Mouse (Mus musculus) cerebellum, adult 18-20 months (tissue): ENCODE measurements at regions not wholly inside any gene's neighbourhood (a gene's known extent, or its start where the extent isn't known, plus 50 kb on each side); places are given as distances from the start of the nearest gene placed in this dataset.
"Not testable (repeated sequence)": the region's sequence is repeated elsewhere in the genome, so short reads cannot be mapped to it uniquely, and the experiment has no call there.

Experiments
- DNase-seq, 2 experiments: peaks; one replicate each; pipeline ENCODE4 v3.0.0; 2021

GRCm38 (mm10) chr10:20891426-20891825, 60.9 kb upstream of the Ahi1 start:
- DNase-seq: no peak

- DNase-seq: no peak
These were observed 68.7 kb upstream of the Ahi1 start for GRCm38 (mm10) chr10:20883618-20884017.

DNA sequence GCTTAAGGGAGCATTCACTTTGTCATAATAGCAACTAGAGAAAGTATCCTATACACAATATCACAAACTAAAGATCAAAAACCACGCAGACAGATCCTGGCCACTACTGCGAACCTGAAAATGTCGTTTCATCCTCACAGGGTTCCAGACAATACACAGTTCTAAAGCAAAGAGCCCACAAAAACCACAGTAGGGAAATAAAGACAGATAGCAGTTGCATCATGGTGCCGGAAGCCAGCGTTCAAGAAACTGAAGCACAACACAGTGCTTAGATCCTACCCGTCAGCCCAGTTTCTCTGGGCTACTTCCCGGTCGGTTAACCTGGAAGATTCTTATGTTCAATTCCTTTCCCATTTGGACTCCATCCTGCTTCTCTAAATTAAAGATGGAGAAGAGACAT, 69.7 kb upstream of the Ahi1 start:
- DNase-seq: no peak

DNA sequence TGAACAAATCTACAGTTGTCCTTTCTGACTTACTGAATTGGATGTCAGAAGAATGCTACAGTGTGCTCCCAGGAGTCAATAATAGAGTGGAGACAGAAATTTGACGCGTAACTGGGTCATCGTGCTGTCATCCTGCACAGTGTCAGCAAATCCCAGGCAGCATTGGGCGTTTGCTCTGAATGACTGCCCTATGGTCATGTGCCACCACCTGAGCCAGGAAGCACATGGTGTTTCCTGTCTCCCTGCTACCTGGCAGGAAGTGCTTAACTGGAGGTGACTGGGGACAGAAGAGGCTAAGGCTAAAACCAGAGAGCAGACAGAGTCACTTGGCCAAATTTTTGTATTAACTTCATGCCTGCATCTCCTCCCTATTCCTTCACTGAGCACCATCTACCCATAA, 72.1 kb upstream of the Ahi1 start:
- DNase-seq: no peak

- no peak for DNase-seq
These were observed 72.9 kb upstream of the Ahi1 start for GRCm38 (mm10) chr10:20879482-20879881.

DNA sequence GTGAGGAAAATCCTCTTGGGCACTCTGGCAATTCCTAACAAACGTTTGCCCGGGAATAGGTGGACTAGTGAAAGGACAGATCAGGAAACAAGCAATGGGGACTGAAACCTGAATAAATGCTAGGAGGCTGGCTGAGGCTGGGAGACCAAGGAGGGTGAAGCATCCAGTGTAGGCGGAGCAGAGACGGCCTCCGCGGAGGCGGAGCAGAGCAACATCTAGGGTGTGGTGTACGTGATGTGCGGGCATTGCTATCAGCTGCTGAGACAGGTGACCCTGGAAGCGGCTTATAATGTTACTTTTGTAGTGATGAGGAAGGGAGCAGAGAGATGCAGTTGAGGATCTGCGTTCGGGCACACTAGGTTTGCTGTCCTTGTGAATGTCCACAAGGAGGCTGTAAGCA, 85.3 kb upstream of the Ahi1 start:
- DNase-seq: no peak

DNA sequence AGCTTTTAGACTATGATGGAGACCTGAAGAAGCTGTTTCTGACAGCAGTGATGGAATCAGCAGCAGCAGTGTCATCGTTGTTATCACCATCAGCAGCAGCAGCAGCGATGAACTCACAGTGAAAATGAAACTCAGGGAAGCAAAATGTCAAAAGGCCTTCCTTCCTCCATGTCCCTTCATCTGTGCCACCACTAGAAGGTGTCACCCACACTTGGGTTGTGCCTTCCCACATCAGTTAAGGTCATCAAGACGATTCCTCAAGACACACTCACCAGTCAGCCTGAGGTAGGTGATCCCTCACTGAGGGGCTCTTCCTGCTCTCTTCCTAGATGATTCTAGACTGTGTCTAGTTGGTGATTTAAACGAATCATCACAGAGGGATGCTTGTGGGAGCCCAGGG, 87.3 kb upstream of the Ahi1 start:
- DNase-seq: no peak

DNA sequence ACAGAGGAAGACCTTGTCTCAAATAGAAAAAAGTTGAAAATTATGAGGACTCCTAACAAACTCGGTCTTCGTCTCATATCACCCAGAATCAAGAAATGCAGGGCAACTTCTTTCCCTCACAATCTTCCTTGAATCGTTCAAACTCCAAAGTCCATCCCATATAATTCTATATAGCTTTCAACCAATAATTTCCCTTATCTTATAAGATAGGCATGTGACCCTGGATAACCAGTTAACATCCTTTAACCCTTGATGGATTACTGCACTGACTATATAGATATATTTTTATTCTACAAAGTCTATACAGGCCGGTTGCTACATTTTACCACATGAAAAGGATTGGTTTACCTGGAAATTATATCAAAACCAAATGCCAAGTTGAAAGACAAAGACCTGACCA, 94.9 kb upstream of the Ahi1 start:
- no peak for DNase-seq

DNA sequence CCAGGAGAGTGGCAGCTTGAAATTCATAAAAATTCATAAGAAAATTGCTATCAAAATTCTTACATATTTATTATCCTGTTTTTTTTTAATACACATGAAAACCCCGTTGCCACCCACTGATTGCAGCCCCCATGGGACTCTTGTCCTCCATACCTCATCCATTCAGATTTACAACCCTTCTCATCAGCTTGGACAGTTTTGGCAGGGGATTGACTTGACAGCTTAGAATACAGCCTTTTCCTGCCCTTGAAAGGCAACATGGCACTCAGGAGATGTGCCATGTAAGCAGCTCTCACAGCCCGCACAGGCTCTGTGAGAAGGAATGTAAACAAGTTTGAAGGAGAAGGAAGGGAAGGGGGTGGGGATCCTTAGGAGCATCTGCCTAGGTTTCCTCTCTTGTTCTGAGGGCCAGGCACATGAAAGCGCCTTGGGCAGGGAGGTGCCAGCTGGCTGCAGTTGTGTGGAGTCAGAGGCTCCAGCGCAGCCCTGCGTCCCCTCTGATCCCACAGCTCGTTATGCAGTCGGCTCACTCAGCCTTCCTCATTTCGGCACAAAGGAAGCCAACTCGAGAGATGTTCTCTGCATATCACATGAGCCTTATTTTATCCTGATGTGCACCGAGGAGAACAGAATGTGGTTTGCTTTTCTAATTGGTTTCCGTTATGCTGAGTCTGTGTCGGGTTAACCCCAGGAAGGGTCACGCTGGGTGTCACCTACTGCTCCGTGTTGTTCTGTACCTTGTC, 97.6 kb upstream of the Ahi1 start:
- DNase-seq: peak; percentile 6 to 15

DNA sequence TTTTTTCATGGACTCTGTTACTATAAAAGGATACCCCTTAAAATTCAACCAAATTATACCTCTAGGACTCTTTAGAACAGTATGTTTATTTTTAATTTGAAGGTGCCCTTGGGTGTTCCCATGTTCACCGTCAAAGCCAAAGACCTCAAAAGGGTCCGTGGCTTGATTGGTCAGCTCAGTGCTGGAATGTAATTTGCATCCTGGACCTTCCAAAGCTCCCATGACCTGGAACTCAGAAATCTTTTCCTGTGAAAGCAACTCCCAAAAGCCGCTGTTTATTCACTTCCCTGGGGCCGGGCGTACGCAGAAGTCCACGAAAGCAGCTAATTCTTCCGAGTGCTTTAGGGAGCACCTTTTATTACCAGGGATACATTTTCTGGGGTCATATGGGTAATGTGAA, 105.1 kb upstream of the Ahi1 start:
- no peak for DNase-seq

- DNase-seq: no peak
These were observed 109.1 kb upstream of the Ahi1 start for GRCm38 (mm10) chr10:20843277-20843676.

GRCm38 (mm10) chr10:20842131-20842530, 110.2 kb upstream of the Ahi1 start:
- DNase-seq: no peak

DNA sequence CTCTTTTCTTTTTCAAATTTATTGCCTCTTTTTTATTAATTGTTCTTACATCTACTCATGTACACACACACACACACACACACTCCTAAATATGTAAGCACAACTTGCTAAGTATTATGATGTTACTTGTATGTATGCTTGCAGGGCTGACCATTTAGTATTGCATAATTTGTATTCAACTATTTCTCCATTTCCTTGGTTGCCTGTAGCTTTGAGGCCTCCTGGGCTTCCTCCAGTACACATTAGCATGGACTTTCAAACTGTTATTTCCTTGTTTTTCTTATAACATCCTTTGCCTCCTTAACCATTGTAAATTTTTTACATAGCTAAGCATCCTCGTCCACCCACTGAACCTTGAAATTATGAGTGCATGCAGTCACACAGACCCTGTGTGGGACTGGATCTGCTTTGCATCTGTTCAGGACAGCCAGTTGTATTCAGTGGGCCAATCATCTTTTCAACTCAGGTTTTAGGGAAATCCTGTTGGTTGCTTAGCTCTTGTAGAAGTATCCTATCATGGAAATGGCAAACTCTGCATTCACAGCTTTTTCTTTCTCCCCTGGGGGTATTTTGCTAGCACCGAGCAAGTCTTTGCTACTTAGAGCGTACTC, 110.8 kb upstream of the Ahi1 start:
- no peak for DNase-seq

DNA sequence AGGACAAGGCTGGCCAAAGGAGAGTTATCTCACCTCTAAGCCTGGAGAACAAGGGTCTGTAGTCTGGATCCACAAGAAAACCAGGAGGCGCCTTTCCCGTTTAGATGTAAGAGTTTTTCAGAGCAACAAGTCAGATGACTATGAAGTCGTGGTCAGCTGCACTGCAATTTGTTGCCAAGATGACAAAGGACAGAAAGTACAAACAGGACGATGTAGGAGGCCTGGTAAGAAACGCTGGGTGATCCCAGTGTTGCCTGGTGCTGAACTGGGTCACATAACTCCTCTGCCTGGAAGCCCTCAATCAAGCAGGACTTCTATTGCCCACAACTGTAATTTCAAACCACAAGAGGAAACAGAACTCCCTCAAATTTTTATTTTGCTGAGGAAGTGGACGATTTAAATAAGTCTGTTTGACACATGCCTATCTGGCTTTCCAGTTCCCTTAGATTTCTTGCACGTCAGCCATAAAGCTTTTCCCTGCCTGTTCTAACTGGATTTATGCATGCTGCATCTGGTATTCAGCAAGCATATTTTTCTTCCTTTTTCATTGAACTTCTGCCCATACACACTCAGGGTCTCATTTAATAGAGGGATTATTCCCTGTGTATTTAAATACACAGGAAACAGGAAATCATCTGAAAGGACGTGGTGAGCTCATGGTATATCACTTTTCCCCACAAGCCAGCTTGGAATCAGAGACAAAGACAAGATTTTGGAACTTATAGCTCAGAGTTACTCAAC, 113.5 kb upstream of the Ahi1 start:
- no peak for DNase-seq

- DNase-seq: not testable (repeated sequence)
These were observed 111.9 kb upstream of the Pde7b start for GRCm38 (mm10) chr10:20836816-20837215.

DNA sequence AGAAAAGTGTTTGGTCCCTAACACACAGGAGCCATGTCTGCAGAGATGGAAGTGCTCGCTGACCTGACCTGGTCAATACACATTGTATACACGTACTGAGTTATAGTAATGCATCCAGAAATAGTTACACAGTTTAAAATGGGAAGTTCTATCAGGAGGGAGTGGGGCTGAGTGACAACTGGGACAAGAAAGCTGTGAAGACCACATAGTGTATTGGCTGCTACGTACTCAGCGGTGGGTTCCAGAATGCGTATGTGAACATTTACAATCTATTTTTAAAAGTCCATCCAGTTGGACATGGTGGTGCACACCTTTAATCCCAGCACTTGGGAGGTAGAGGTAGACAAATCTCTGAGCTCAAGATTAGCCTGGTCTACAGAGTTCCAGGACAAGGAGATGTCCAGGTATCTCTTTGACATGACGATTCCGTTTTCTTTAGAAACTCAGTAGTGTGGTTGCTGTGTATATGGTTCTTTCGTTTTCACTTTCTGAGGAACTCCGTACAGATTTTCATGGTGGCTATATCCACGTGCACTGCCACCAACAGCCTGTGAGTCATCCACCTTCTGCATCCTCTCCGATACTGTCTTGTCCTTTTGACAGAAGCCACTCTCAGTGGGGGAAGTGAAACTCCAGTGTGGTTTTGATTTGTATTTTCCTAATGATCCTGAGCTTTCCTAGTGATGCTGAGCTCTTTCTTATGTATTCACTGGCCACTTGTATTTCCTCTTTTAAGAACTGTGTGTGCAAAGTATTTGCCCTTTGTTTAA, 110.1 kb upstream of the Pde7b start:
- DNase-seq: no peak

DNA sequence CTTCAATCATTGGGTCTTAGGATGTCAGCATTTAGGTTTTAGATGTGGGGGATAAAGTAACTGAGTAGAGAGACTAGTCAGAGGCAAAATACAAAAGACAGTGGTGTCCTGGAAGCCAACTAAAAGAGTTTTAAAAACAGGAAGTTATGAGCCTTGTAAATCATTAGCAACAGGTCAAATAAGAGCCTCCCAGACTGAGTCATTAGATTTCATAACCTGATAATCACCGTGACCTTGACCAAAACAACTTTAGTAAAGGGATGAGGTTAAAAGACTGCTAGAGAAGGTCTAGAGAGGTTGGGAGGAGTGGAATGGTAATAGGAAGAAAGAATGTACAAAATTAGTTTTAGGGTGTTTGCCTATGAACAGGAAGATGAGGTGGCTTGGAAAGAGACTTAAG, 103.4 kb upstream of the Pde7b start:
- DNase-seq: no peak

- DNase-seq: no peak
These were observed 102.6 kb upstream of the Pde7b start for GRCm38 (mm10) chr10:20827473-20827872.

- no peak for DNase-seq
These were observed 93.7 kb upstream of the Pde7b start for GRCm38 (mm10) chr10:20818548-20818947.

DNA sequence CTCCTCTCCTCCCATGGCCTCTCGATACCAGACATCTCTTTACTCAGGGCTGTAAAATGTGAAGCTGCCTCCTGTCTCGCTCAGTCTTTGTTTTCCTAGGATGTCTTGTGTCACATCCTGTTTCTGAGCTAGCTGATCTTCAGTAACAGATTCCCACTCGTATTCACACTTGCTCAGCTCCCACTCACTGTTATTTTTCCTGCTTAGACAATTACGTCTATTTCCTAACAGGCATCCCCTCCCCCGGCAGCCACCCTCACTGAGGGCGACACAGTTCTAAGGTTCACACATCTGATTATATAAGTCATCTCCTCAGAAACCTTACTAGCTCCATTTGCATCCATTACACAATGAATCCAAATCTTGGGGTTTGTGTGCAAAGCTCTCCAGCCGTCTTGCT, 74.9 kb upstream of the Pde7b start:
- no peak for DNase-seq

DNA sequence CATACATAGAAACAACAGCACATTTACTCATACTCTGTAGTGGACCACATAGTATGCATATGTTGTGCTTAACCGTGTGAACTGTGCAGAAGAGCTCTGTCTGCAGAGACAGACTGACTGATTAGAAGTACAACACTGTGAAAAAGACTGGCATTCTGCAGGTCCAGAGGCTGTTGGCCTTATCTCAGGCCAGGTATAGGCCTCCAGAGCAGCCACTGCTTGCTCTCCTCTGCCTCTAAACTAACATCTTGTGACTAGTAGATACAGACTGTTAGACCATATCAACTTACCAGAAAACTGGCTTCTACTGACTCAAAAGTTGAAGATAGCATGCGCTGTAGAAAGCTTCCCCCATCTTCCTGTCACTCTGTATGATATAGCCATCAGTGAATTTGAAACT, 73.5 kb upstream of the Pde7b start:
- no peak for DNase-seq

DNA sequence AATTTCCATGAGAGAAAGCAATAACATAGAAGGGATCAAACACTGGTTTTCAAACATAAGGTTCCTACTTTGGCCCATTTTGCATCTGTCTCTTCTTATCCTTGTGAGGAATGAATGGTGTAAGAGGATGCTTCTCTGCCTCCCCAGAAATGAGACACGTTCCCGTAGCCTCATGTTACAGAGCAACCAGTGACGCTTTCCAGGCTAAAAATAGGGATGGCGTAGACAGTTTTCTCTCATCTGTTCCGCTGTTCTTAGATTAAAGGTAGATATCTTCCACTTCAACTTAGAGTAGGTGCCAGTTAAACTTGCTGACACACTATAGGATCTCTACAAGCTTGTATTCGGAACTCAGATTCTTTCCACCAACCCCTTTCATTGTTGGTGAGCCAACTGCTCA, 69.1 kb upstream of the Pde7b start:
- no peak for DNase-seq

DNA sequence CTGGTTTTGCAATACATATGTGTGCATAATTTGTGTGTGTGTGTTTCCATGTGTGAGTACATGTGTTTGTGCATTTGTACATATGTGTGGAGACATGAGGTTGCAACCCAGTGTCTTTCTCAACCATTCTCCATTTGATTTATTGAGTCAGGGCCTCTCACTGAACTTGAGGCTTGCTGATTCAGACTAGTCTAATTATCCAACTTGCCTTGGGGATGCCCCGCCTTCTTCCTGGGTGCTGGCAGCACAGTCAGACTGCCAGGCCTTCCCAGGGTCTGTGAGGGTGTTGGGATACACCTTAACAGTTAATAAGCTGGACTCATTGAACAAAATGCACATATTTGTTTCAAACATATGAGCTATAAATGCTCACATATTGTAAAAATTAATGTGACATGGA, 56.1 kb upstream of the Pde7b start:
- no peak for DNase-seq
